Mouse (Mus musculus) bone marrow macrophage, adult 2 months (primary cell): ENCODE measurements around the gene Ctbs. TPM values are rescaled to one million over a fixed set of nuclear protein-coding genes. Genes with fewer than 3 reads are reported as not detected.

Experiments
- H3K27ac ChIP-seq: 2 replicates; pipeline ENCODE4 v1.5.1; 2012; ENCODE audit warnings: low read depth, low read length; ENCODE audit not compliant: insufficient read depth
- H3K4me1 ChIP-seq: 2 replicates; pipeline ENCODE4 v1.6.1; 2012; ENCODE audit warnings: low read length; ENCODE audit not compliant: control insufficient read depth, insufficient read depth
- H3K4me3 ChIP-seq: 2 replicates; pipeline ENCODE4 v1.5.1; 2012; ENCODE audit warnings: mild to moderate bottlenecking, low read length, moderate library complexity; ENCODE audit not compliant: insufficient read depth
- CTCF ChIP-seq: IDR thresholded peaks from 2 replicates; pipeline ENCODE4 v1.5.1; 2012; ENCODE audit warnings: low read depth, mild to moderate bottlenecking, low read length, moderate library complexity
- POLR2A ChIP-seq: IDR thresholded peaks from 2 replicates; pipeline ENCODE4 v1.6.1; 2012; ENCODE audit warnings: mild to moderate bottlenecking, low read depth, low read length, borderline replicate concordance
- polyA plus RNA-seq: library from polyadenylated mRNA; stranded (reverse); fragments of >200 nt; gene quantifications from 2 replicates; pipeline ENCODE4 v1.2.4, GENCODE M21; 2012; ENCODE audit not compliant: missing spikeins, insufficient read depth, insufficient read length

Ctbs gene
- polyA plus RNA-seq = 27.2 and 31.6 TPM in 2 replicates

GRCm38 (mm10) chr3:146449745-146450250 is at the start of gene Ctbs:
Ctbs (plus strand) TSS chr3:146449795.
- Histone ChIP-seq H3K4me3 (peak within 1 kb of the TSS; percentile 85), H3K4me1 (peaks cover 22% of the 10 kb centered on the region), H3K27ac (peak within 1 kb of the TSS; percentile 95)
- no peak for TF ChIP-seq POLR2A

- Histone ChIP-seq H3K27ac (no peak overlapping the region), H3K4me3 (peak overlapping the region; percentile 96), H3K4me1 (peaks cover 7% of the 10 kb centered on the region)
- no peak for TF ChIP-seq CTCF
- no peak for TF ChIP-seq POLR2A
These were observed 45.8 kb upstream of the Ctbs start for GRCm38 (mm10) chr3:146403770-146404169.

- no peak for TF ChIP-seq CTCF
- TF ChIP-seq POLR2A = no peak
- Histone ChIP-seq H3K4me3 (peak within 1 kb of the TSS; percentile 96), H3K4me1 (peaks cover 7% of the 10 kb centered on the region), H3K27ac (no peak within 1 kb of the TSS)
These were observed 45.0 kb upstream of the Ctbs start, which contains the start of gene Ssx2ip for GRCm38 (mm10) chr3:146404311-146405201. Ssx2ip (plus strand) TSS chr3:146404642.

- peak overlapping the region; percentile 96 for H3K4me3 ChIP-seq
- peaks cover 7% of the 10 kb centered on the region for H3K4me1 ChIP-seq
- H3K27ac ChIP-seq = no peak overlapping the region
- TF ChIP-seq POLR2A = no peak
- TF ChIP-seq CTCF = no peak
These were observed 44.2 kb upstream of the Ctbs start for GRCm38 (mm10) chr3:146405213-146406006.

- TF ChIP-seq POLR2A (no peak), CTCF (no peak)
- H3K27ac ChIP-seq = no peak overlapping the region
- H3K4me3 ChIP-seq = no peak overlapping the region
- peaks cover 7% of the 10 kb centered on the region for H3K4me1 ChIP-seq
These were observed 43.6 kb upstream of the Ctbs start for GRCm38 (mm10) chr3:146406007-146406341.

- Histone ChIP-seq H3K4me1 (peaks cover 7% of the 10 kb centered on the region), H3K27ac (no peak overlapping the region)
- TF ChIP-seq POLR2A (no peak), CTCF (no peak)
These were observed 42.4 kb upstream of the Ctbs start for GRCm38 (mm10) chr3:146407086-146407721.

GRCm38 (mm10) chr3:146410114-146410513 is 39.5 kb upstream of the Ctbs start:
- Histone ChIP-seq H3K27ac (no peak overlapping the region), H3K4me3 (no peak overlapping the region), H3K4me1 (peaks cover 4% of the 10 kb centered on the region; the same call in 1 of the 2 replicates)
- TF ChIP-seq POLR2A (no peak), CTCF (no peak)

More at GRCm38 (mm10) chr3:146407086-146407721, 42.4 kb upstream of the Ctbs start:
- H3K4me3 ChIP-seq = no peak overlapping the region

GRCm38 (mm10) chr3:146412008-146412407 is 37.6 kb upstream of the Ctbs start:
- no peak overlapping the region for H3K27ac ChIP-seq
- TF ChIP-seq POLR2A = no peak
- TF ChIP-seq CTCF = no peak
- H3K4me1 ChIP-seq = no peaks in the 10 kb centered on the region
- H3K4me3 ChIP-seq = no peak overlapping the region

GRCm38 (mm10) chr3:146412480-146412879 is 37.1 kb upstream of the Ctbs start:
- H3K4me3 ChIP-seq = no peak overlapping the region
- H3K27ac ChIP-seq = no peak overlapping the region
- TF ChIP-seq POLR2A (no peak), CTCF (no peak)
- H3K4me1 ChIP-seq = no peaks in the 10 kb centered on the region
